In the genomic region with DNA sequence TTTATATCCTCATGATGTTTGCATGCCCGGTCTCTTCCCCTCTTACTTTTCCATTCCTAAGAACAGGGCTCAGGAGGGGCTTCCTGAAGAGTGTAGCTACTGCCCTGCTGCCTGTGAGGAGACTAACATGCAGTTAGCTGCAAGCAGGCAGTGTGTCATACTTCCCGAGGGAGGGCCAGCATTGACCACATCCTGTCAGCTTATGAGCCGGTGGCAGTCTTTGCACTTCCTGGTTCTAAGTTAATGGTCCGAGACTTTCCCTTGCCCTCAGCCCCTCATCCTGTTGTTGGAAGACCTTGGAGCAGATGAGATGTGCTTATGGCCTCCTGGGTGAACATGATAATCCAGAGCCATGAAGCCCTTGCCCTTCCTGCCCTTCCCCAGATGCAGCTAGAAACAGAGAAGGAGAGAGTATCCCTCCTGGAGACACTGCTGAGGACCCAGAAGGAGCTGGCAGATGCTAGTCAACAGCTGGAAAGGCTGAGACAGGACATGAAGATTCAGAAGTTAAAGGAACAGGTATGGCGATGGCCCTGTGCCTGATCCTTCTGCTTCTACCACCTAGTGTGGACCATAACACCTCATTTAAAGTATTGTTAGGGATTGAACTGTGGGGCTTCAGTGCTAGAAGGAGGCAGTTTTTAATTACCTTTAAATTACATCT, we compare ENCODE assay signal across 10 mouse cellular contexts. TPM values are rescaled to one million over a fixed set of nuclear protein-coding genes. Genes with fewer than 3 reads are reported as not detected.
DNase-seq lines count a peak whose midpoint lies in the region.
"Had no signal": no experiment of that assay in that cellular context is flagged by ENCODE, and none has a peak within 500 bp of the region (broad histone marks: within the 10 kb centered on the region; RNA-seq: fewer than 3 reads in every experiment).

No protein-coding gene starts in this region.

- H3K27ac ChIP-seq in heart, embryonic 10.5 days, result no peak overlapping the region
- H3K27ac ChIP-seq: stomach, embryonic 15.5 days had no signal

- 72% methylated on average over 5 of the region's 5 CpGs for WGBS in heart, embryonic 10.5 days

- no peaks in the 10 kb centered on the region for H3K4me1 ChIP-seq in heart, embryonic 10.5 days
- H3K4me1 ChIP-seq: stomach, embryonic 15.5 days had no signal

- H3K9me3 ChIP-seq in heart, embryonic 10.5 days, result no peaks in the 10 kb centered on the region
- H3K9me3 ChIP-seq: stomach, embryonic 15.5 days had no signal

- DNase-seq in heart, adult 18-20 months, result peak; percentile 50 to 72
- DNase-seq in heart, embryonic 10.5 days (ENCODE audit: low spot score), result no peak
- DNase-seq in kidney, adult 18-20 months, result peak; percentile 15
- peak; percentile 67 for DNase-seq in lung, postnatal 36 days
- DNase-seq in thymus, postnatal 4 days, result peak; percentile 64
- DNase-seq in embryo, embryonic 10.5 days (ENCODE audit: low spot score), result no peak
- DNase-seq in frontal cortex, postnatal 14 days (ENCODE audit: low spot score in 2 of 2), result no peak
- no peak for DNase-seq in layer of hippocampus, adult 9-10 months (ENCODE audit: low spot score)

- peaks cover 90% of the 10 kb centered on the region for H3K36me3 ChIP-seq in heart, embryonic 10.5 days

- H3K4me3 ChIP-seq in heart, embryonic 10.5 days, result no peak overlapping the region
- H3K4me3 ChIP-seq: stomach, embryonic 15.5 days had no signal

- H3K27me3 ChIP-seq in heart, embryonic 10.5 days (ENCODE audit: insufficient read depth, poor library complexity, severe bottlenecking), result no peaks in the 10 kb centered on the region
- H3K27me3 ChIP-seq: stomach, embryonic 15.5 days had no signal

RNA-seq across cellular contexts. Expression of a gene that starts 23.2 kb away (rescaled TPM):
- 1 to 10 TPM; 4.5 to 4.8 TPM for total RNA-seq in heart, adult 18-20 months (2021)
- 15.7 and 17.6 TPM in 2 replicates for polyA plus RNA-seq in heart, embryonic 10.5 days (2016; fragmentation: Nextera tagmentation; extraction: Ambion mirVana)

RNA-seq across cellular contexts. Expression of a gene that starts 28.3 kb away (rescaled TPM):
- total RNA-seq in heart, adult 18-20 months (2021), result under 1 TPM in 1 of 2 experiments, not detected in 1; 0.25 TPM
- 0.79 and 1.4 TPM in 2 replicates for polyA plus RNA-seq in heart, embryonic 10.5 days (2016; fragmentation: Nextera tagmentation; extraction: Ambion mirVana)

RNA-seq across cellular contexts. Expression of a gene that starts 28.4 kb away (rescaled TPM):
- total RNA-seq in heart, adult 18-20 months (2021), result 10 to 100 TPM; 56.9 to 65.5 TPM
- polyA plus RNA-seq in heart, embryonic 10.5 days (2016; fragmentation: Nextera tagmentation; extraction: Ambion mirVana), result 179 and 186 TPM in 2 replicates

RNA-seq across cellular contexts. Expression of a gene that starts 34.3 kb away (rescaled TPM):
- total RNA-seq in heart, adult 18-20 months (2021), result under 1 TPM in 1 of 2 experiments, not detected in 1; 0.13 TPM
- 0.25 and 0.29 TPM in 2 replicates for polyA plus RNA-seq in heart, embryonic 10.5 days (2016; fragmentation: Nextera tagmentation; extraction: Ambion mirVana)

RNA-seq across cellular contexts. Expression of a gene that starts 38.9 kb away (rescaled TPM):
- total RNA-seq in heart, adult 18-20 months (2021), result not detected
- not detected in 2 replicates for polyA plus RNA-seq in heart, embryonic 10.5 days (2016; fragmentation: Nextera tagmentation; extraction: Ambion mirVana)
- polyA plus RNA-seq: large intestine, adult 2 months; stomach, embryonic 15.5 days had no signal

Comparison
In these comparisons a context has a peak if more than half of its experiments do, and no peak if none do; other contexts are left out.
1. DNase-seq: peak in heart, adult 18-20 months (2 of 2), kidney, adult 18-20 months (single experiment), lung, postnatal 36 days (single experiment) and thymus, postnatal 4 days (single experiment); none in heart, embryonic 10.5 days (single experiment), embryo, embryonic 10.5 days (single experiment), frontal cortex, postnatal 14 days (0 of 2) and layer of hippocampus, adult 9-10 months (single experiment).